Mouse (Mus musculus) liver, adult 2 months (tissue): ENCODE measurements around the gene Lrp6.

Experiments
- CTCF ChIP-seq: fragments of 200-500 bp; IDR thresholded peaks from 2 replicates; pipeline ENCODE4 v1.5.1; 2011; ENCODE audit warnings: low read depth, low read length, control low read depth
- POLR2A ChIP-seq: fragments of 200-500 bp; IDR thresholded peaks from 2 replicates; pipeline ENCODE4 v1.6.1; 2011; ENCODE audit warnings: low read length, control low read depth; ENCODE audit not compliant: insufficient read depth; ENCODE audit errors: extremely low read depth

DNA sequence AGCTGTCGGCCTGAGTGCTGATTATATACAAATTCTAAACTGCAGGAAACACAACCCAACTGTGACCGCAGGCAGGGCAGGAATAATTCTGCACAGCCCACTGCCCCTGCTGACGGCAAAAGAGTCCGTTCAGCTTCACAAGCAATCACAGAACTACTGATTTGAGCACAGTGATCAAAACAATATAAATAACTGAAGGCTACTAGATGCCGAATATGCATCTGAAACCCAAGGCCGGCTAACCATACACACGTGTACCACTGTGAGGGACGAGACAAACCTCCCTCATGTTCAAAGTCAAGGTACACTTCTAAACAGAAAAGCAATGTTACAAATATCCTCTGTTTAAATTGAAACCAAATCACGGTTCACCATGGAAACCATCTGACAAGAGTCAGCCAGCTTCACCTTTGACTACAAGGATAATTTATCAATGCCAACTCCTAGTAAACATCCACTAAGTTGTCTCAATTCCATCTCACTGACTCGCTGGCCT is 57.0 kb downstream of the Lrp6 start:
- no peak for TF ChIP-seq POLR2A
- TF ChIP-seq CTCF, result no peak
